Mouse (Mus musculus) limb, embryonic 10.5 days (tissue): ENCODE measurements around the gene Srp9. TPM values are rescaled to one million over a fixed set of nuclear protein-coding genes. Genes with fewer than 3 reads are reported as not detected.

Experiments
- DNase-seq: peaks from one replicate; pipeline ENCODE4 v3.0.0-alpha.2; 2017; ENCODE audit warnings: low spot score
- H3K27ac ChIP-seq: fragments of 300-500 bp; sonication (generic); 2 replicates; pipeline ENCODE4 v1.5.1; 2016; ENCODE audit warnings: mild to moderate bottlenecking
- H3K27me3 ChIP-seq: fragments of 300-500 bp; sonication (generic); 2 replicates; pipeline ENCODE4 v1.6.1; 2016; ENCODE audit warnings: low read depth, mild to moderate bottlenecking; ENCODE audit not compliant: poor library complexity, severe bottlenecking
- H3K36me3 ChIP-seq: fragments of 300-500 bp; sonication (generic); 2 replicates; pipeline ENCODE4 v1.6.1; 2016; ENCODE audit warnings: mild to moderate bottlenecking, moderate library complexity
- H3K4me1 ChIP-seq: fragments of 300-500 bp; sonication (generic); 2 replicates; pipeline ENCODE4 v1.6.1; 2016
- H3K4me3 ChIP-seq: fragments of 300-500 bp; sonication (generic); 2 replicates; pipeline ENCODE4 v1.5.1; 2016; ENCODE audit warnings: mild to moderate bottlenecking, moderate library complexity
- H3K9me3 ChIP-seq: fragments of 300-500 bp; sonication (generic); replicated peaks from 2 replicates; pipeline ENCODE4 v1.6.1; 2016; ENCODE audit warnings: mild to moderate bottlenecking
- WGBS: fragments of 180-500 bp; shearing (Covaris S2); methylation state at CpG from one replicate; pipeline ENCODE4 v1.1.7; 2016; 5-methylcytosine and 5-hydroxymethylcytosine counted together
- polyA plus RNA-seq: library from polyadenylated mRNA; unstranded; fragments of >200 nt; fragmentation: Nextera tagmentation; extraction: Ambion mirVana; gene quantifications from 2 replicates; pipeline ENCODE4 v1.2.1, GENCODE M21; 2016

Gene Srp9
- polyA plus RNA-seq: 168 TPM in 2 replicates

DNA sequence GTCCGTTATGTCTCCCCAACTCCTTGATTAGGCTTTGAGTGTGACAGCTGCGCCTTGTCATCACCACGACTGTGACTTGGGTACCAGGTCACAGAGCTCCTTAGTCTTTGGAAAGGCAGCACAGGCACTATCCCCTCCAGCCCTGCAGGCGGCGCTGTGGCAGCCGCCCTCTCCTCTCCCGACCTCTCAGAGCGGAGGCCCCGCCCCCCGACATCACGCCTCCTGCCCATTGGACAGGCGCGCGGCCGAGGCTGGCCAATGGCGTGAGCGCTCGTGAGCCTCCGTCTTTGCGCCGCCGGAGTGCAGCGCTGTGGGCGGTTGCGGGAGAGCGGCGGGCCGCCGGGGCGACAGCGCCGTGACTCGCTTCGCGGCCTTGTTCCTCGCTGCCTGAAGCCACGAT lies at the start of gene Srp9:
Gene Srp9, plus strand, starts transcription at position 232 of the 400 bp plus-strand sequence.
- H3K36me3 ChIP-seq: peaks cover 33% of the 10 kb centered on the region
- H3K4me1 ChIP-seq: peaks cover 18% of the 10 kb centered on the region
- H3K9me3 ChIP-seq: no peaks in the 10 kb centered on the region
- DNase-seq: peak; percentile 98
- H3K27ac ChIP-seq: peak within 1 kb of the TSS; percentile 90
- under 1% methylated on average over 37 of the region's 37 CpGs for WGBS
- H3K27me3 ChIP-seq: no peaks in the 10 kb centered on the region
- H3K4me3 ChIP-seq: peak within 1 kb of the TSS; percentile 89

DNA sequence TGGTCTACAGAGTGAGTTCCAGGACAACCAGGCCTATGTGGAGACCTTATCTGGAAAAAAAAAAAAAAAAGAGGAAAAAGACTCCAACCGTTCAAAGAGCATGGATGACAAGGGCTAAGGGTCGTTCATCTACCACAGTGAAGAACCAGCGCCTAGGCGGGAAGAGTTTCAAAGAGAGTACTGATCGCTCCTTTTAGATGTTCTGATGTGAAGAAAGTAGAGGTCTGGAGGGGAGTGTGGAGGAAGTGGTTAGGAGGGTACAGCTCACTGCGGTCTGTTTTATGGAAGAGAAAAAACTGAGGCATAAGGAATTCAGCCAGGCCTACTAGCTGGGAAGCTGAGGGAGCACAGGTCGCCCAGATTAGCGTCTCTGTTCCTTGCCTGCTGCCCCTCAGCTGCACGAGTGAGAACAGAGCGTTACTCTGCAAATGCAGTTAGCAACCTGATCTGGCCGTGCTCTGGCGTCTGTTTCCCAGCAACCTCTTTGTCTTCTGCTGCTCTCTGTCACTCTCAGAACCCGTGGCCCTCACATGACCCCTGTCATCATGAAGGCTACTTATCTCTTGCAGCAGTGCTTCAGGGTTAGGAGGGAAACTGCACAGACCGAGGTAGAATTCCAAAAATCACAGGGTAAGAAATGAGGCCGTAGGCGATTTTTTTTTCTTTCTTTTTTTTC lies 42.7 kb upstream of the Srp9 start:
- 20% methylated on average over 16 of the region's 16 CpGs for WGBS
- Histone ChIP-seq H3K4me3 (peak overlapping the region; percentile 22), H3K4me1 (peaks cover 15% of the 10 kb centered on the region), H3K27ac (peak overlapping the region; percentile 78), H3K9me3 (no peaks in the 10 kb centered on the region), H3K36me3 (no peaks in the 10 kb centered on the region), H3K27me3 (no peaks in the 10 kb centered on the region)
- DNase-seq: peak; percentile 75

DNA sequence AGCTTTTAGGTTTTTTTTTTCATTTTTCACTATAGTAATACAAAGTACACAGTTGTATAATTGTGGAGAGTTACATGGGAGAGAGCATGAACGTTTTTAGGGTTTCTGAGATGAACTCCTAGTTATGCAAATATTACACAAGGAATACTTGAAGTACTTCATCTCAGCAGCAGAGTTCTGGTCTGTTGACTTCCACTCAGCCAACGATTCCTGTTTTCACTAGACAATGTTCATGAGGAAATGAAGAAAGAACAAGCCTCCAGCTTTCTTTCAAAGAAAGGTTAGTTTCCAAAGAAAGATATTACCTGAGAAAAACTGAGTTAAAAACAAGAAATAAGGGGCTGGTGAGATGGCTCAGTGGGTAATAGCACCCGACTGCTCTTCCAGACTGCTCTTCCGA lies 41.1 kb upstream of the Srp9 start:
- H3K36me3 ChIP-seq: no peaks in the 10 kb centered on the region
- H3K4me1 ChIP-seq: peaks cover 17% of the 10 kb centered on the region
- no peaks in the 10 kb centered on the region for H3K27me3 ChIP-seq
- no peak for DNase-seq
- H3K4me3 ChIP-seq: no peak overlapping the region
- H3K9me3 ChIP-seq: no peaks in the 10 kb centered on the region
- no peak overlapping the region for H3K27ac ChIP-seq
- WGBS: 88% methylated on average over 4 of the region's 4 CpGs

DNA sequence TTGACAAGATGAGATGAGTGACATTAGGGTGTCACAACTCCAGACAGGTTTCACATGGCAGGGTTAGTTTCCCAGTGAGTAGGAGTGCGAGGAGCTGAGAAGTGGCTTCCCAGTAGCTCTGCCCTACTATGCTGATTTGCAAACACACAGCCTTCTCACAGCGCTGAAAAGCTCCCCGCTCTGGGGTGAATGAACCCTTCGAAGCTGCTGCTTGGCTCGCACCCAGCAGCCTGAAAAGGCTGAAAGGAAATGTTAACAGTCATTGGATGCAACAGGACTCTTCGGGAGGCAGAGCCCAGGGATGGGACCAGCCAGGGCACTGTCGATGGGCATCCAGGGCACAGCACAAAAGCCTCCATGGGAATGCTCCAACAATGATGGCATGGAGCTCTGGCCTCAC lies 37.8 kb upstream of the Srp9 start:
- H3K36me3 ChIP-seq: no peaks in the 10 kb centered on the region
- no peak overlapping the region for H3K4me3 ChIP-seq
- H3K27ac ChIP-seq: no peak overlapping the region
- no peak for DNase-seq
- 44% methylated on average over 7 of the region's 7 CpGs for WGBS
- H3K4me1 ChIP-seq: peaks cover 48% of the 10 kb centered on the region
- no peaks in the 10 kb centered on the region for H3K9me3 ChIP-seq
- H3K27me3 ChIP-seq: no peaks in the 10 kb centered on the region

DNA sequence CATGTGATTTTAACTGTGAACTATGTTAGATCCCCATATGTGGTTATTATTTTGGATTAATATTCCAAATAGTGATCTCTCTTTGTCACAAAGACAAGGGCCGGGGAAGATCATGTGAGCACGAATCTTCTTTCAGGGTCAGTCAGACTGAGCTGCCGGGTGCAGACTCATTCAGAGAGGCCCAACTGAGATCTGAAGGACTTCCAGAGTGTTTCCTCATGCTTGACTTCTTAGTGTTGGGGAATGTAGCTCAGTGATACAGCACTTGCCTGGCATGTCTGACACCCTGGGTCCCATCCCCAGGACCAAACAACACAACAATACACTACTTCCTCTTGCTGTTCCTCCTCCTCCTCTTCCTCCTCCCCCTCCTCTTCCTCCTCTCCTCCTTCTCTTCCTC lies 37.2 kb upstream of the Srp9 start:
- 0 out of 2 replicates have a peak, but pooled peaks cover 2% of the 10 kb centered on the region for H3K27me3 ChIP-seq
- no peak overlapping the region for H3K4me3 ChIP-seq
- H3K4me1 ChIP-seq: peaks cover 48% of the 10 kb centered on the region
- H3K27ac ChIP-seq: no peak overlapping the region
- H3K36me3 ChIP-seq: no peaks in the 10 kb centered on the region
- 87% methylated on average over 3 of the region's 3 CpGs for WGBS
- no peak for DNase-seq
- no peaks in the 10 kb centered on the region for H3K9me3 ChIP-seq

DNA sequence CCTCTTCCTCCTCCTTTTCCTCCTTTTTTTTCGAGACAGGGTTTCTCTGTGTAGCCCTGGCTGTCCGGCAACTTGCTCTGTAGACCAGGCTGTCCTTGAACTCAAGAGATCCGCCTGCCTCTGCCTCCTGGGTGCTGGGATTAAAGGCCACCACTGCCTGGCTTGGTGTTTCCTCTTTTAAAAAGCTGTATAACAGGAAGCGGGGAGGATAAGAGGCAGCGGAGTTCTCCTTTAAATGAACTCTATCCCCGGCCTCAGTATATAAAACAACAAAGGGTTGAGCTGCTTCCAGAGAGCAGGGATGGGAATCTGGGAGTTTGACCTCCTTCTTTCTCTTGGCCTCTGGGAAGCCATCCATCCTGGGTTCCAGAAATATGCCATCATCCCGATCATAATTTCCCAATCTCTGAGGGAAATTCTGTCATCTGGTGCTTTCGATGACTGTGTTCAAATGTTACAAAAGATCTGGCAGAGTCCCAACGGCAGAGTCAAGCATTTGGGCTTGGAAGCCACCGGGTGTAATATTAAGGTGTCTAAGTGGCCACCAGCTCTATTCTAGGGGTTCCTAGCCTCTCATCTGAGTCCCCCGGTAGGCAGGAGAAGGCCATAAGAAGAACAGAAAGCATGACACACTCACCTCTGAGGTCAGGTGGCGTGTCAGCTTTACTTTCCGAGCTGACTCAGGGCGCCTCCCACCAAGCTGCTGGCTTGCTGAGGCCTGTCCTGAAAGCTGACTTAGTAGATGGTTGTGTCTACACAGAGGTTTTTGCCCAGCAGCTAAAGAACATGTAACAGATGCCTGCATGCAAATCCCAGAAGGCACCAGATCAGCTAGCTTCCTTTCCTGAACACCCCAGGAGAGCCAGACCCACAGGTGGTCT lies 36.5 kb upstream of the Srp9 start:
- Histone ChIP-seq H3K4me3 (no peak overlapping the region), H3K36me3 (no peaks in the 10 kb centered on the region), H3K27me3 (0 out of 2 replicates have a peak, but pooled peaks cover 3% of the 10 kb centered on the region), H3K4me1 (peaks cover 47% of the 10 kb centered on the region), H3K27ac (no peak overlapping the region; the same call in 1 of the 2 replicates), H3K9me3 (no peaks in the 10 kb centered on the region)
- WGBS: 86% methylated on average over 14 of the region's 14 CpGs
- DNase-seq: no peak

DNA sequence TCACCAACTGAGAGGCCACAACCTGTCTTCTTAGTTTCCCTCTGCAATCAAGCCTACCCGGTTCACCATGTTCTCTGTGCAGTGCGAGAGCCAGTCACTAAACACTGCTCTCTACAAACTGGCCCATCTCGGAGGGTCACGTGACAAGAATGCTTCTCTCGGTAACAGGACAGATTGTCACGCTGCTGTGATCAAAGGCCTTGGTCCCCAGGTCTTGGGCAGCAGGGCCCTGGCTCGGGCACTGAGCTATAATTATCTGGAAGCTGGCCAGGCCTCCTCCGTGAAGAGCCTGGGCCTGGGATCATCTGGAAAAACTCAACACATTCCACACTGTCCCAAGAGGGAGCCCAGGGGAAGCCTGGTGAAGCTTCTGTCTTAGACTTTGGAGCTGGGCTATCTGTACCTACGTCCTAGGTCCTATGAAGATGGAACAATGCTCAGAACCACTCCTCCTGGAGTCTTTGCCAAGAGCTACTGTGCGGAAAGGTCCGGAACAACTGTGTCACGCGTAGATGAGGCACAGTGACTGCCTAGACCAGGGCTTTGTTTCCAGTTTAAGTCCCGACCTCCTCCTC lies 35.6 kb upstream of the Srp9 start:
- 0 out of 2 replicates have a peak, but pooled peaks cover 3% of the 10 kb centered on the region for H3K27me3 ChIP-seq
- H3K4me1 ChIP-seq: peaks cover 47% of the 10 kb centered on the region
- no peak overlapping the region for H3K4me3 ChIP-seq
- 48% methylated on average over 14 of the region's 14 CpGs for WGBS
- peak; percentile 36 for DNase-seq
- H3K9me3 ChIP-seq: no peaks in the 10 kb centered on the region
- H3K36me3 ChIP-seq: no peaks in the 10 kb centered on the region
- peak overlapping the region; percentile 50 for H3K27ac ChIP-seq

DNA sequence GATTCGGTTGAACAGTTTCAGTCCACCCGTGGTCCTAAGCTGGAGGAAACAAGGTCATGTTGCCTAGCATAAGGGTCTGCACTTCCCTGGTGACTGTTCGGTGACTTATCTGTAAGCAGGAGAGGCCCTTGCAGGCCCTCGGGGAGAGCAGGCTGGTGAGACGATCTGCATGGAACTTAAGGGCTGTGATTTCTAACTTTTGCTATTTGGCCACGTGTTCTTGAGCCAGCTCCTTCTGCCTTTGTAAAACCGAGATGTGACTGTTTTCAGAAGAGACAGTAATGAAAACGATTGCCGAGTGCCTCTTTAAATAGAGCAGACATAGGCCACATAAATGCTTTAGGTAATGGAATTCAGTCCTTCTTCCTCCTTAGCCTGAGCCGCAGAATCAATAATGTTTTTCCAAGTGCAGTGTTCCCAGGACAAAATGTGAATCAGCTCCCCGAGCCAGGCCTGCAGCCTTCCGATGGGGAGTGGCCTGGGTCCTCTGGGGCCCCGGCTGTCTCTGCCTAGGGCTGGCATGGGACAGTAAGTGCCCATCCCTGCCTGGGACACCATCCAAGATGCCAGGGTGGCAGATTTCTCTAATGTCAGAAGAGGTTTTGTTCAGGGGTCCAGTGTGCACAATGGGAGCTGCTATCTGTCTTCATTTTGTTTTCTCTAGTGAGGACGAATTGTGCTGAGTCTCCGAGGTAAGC lies 34.8 kb upstream of the Srp9 start:
- H3K4me1 ChIP-seq: peaks cover 46% of the 10 kb centered on the region
- WGBS: 51% methylated on average over 15 of the region's 15 CpGs

DNA sequence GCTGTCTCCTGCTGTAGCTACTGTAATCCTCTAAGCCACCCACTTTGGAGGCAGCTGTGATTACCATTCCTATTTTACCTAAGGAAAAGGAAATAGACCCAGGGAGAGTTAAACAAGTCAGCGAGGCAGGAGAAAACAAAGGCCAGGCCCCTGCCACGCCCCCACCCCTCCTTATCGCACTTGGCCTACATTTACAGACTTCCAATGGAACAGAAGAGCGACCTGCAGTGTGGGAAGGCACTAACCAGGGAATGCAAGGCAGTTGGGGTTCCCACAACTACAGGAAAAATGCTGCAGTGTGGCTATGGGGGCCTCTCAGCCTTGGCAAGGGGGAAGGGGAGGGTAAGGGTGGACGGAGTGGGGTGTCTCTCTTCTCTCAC lies 34.2 kb upstream of the Srp9 start:
- peaks cover 51% of the 10 kb centered on the region for H3K4me1 ChIP-seq
- no peak for DNase-seq
- 0 out of 2 replicates have a peak, but pooled peaks cover 3% of the 10 kb centered on the region for H3K27me3 ChIP-seq
- peak overlapping the region; percentile 28; the same call in 1 of the 2 replicates for H3K27ac ChIP-seq
- H3K9me3 ChIP-seq: no peaks in the 10 kb centered on the region
- no peaks in the 10 kb centered on the region for H3K36me3 ChIP-seq
- H3K4me3 ChIP-seq: no peak overlapping the region
- WGBS: 24% methylated on average over 5 of the region's 5 CpGs

More for the DNA sequence above, 34.8 kb upstream of the Srp9 start:
- DNase-seq: peak; percentile 31
- no peak overlapping the region for H3K4me3 ChIP-seq
- 0 out of 2 replicates have a peak, but pooled peaks cover 3% of the 10 kb centered on the region for H3K27me3 ChIP-seq
- H3K27ac ChIP-seq: peak overlapping the region; percentile 50
- no peaks in the 10 kb centered on the region for H3K9me3 ChIP-seq
- H3K36me3 ChIP-seq: no peaks in the 10 kb centered on the region

DNA sequence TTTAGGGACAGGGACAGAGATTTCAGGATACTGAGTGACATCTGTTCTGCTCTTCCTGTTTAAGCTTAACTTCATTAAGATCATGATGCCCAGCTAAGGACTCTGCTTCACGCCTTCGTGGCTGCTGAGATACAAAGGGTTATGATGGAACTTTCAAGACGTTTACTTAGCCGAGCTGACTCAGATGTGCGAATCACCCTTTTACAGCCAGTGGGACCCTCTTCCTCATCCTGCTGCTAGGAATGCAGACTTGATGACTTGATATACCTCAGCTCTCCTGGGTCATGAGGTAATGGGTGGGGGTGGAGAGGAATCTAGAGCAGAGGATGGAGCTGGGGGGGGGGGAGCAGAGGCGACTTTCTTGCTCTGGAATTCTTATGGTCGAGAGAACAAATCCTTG lies 33.3 kb upstream of the Srp9 start:
- H3K4me1 ChIP-seq: peaks cover 54% of the 10 kb centered on the region
- no peak for DNase-seq
- H3K27ac ChIP-seq: no peak overlapping the region
- 0 out of 2 replicates have a peak, but pooled peaks cover 3% of the 10 kb centered on the region for H3K27me3 ChIP-seq
- no peak overlapping the region for H3K4me3 ChIP-seq
- H3K36me3 ChIP-seq: no peaks in the 10 kb centered on the region
- WGBS: 46% methylated on average over 7 of the region's 7 CpGs
- H3K9me3 ChIP-seq: no peaks in the 10 kb centered on the region

DNA sequence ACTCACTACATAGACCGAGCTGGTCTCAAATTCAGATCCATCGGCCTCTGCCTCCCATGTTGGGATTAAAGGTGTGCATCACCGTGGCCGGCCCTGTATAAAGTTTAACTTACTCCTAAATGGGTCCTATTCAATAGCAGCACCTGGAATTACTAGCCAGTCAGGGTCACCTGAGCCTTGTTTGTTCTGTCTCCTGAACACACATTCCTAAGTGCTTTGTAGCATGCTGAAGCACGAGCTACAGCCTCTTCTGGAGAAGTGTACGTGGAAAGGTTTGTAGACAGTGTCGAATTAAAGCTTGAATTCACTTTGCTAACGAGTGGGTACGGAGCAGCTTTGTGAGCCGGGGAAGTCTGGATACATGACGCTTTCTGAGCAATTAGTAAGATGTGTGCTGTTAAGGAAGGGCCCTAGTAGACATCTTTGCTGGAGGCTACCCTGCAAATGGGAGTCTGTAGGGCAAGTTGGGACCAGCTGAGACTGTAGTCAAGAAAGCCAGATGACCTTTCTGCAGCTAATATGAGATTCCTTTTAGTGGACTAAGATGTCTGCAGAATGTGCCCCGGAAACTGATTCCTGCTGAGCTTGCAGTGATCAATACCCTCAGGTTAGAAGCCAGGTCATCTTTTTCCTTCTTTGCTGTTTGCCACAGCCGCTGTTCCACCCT lies 32.7 kb upstream of the Srp9 start:
- DNase-seq: no peak
- H3K4me1 ChIP-seq: peaks cover 59% of the 10 kb centered on the region
- H3K9me3 ChIP-seq: no peaks in the 10 kb centered on the region
- no peaks in the 10 kb centered on the region for H3K36me3 ChIP-seq
- WGBS: 74% methylated on average over 13 of the region's 13 CpGs
- H3K27me3 ChIP-seq: 0 out of 2 replicates have a peak, but pooled peaks cover 3% of the 10 kb centered on the region
- H3K4me3 ChIP-seq: no peak overlapping the region
- H3K27ac ChIP-seq: peak overlapping the region; percentile 20; the same call in 1 of the 2 replicates

DNA sequence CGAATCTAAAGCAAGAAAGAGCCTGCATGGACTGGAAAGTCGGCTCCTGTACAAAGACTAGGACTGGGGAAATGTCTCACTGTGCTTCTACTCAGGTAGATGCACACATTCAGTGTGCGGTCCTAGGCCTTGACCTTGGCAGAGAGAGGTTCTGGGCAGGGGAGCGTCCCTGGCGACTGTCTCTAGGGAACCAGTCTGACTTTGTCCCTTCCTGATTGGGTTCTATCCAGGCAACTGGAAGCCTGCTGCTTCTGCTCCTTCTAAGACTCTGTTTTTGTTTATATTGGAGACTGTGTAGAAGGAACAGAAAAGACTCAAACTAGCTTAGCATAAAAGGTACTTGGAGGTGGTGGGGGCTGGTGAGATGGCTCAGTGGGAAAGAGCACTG lies 32.1 kb upstream of the Srp9 start:
- H3K27me3 ChIP-seq: 0 out of 2 replicates have a peak, but pooled peaks cover 3% of the 10 kb centered on the region
- no peaks in the 10 kb centered on the region for H3K36me3 ChIP-seq
- peak overlapping the region; percentile 20; the same call in 1 of the 2 replicates for H3K27ac ChIP-seq
- DNase-seq: no peak
- 85% methylated on average over 5 of the region's 5 CpGs for WGBS
- no peaks in the 10 kb centered on the region for H3K9me3 ChIP-seq
- H3K4me1 ChIP-seq: peaks cover 59% of the 10 kb centered on the region
- no peak overlapping the region for H3K4me3 ChIP-seq
